Mouse (Mus musculus): Measurements from ENCODE around the gene Slc17a7.

DNA sequence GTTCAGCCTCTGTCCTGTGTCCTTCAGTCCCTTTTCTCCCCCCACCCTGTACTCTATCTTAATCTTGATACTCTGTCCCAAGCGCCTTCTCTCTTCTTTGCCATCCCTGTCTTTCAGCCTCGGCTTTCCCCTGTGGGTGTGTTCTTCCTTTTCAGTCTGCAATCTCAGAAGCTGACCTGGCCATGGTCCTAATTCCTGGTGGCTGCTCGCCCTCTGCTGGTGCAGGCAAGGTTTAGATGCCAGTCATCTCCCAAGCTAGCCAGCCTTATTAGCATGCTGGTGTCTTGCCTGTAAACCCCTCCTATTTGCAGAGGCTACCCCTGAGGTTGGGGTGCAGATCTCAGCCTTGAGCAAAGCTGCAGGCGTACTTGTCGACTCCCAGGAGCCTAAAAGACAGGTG lies 34.7 kb downstream of the Slc17a7 start:
- TF ChIP-seq GATA1 (IDR thresholded peaks at IDR 0.05; ENCODE audit: low read length) (no peak), TAL1 (IDR thresholded peaks at IDR 0.05; ENCODE audit: low read length) (no peak)
